Mouse (Mus musculus) ES-E14 (cell line): Measurements from ENCODE around the gene Olfr692.

Experiments
- CHD2 ChIP-seq: IDR thresholded peaks from 2 replicates; pipeline ENCODE4 v1.6.1; 2014; ENCODE audit warnings: mild to moderate bottlenecking, low read depth, low read length, inconsistent platforms
- ZC3H11A ChIP-seq: IDR thresholded peaks from 2 replicates; pipeline ENCODE4 v1.6.1; 2012; ENCODE audit warnings: low read depth, mild to moderate bottlenecking, inconsistent platforms, low read length, borderline replicate concordance

GRCm38 (mm10) chr7:105325302-105325701, 42.7 kb upstream of the Olfr692 start:
- TF ChIP-seq ZC3H11A = no peak
- TF ChIP-seq CHD2 = no peak
